Mouse (Mus musculus) layer of hippocampus, postnatal 25 days (tissue): ENCODE measurements at regions not wholly inside any gene's neighbourhood (a gene's known extent, or its start where the extent isn't known, plus 50 kb on each side); places are given as distances from the start of the nearest gene placed in this dataset.

ENCODE experiments used
- DNase-seq, 2 experiments: peaks; one replicate each; pipeline ENCODE4 v3.0.0; 2022; ENCODE audit warnings: mixed read lengths in 2 of 2, low spot score in 1 of 2; ENCODE audit errors: extremely low spot score in 1 of 2

- DNase-seq = peak in 1 of 2 experiments; percentile 18
Observed at GRCm38 (mm10) chr2:131740456-131740855, 119.1 kb downstream of the Erv3 start.

- no peak for DNase-seq
Observed at GRCm38 (mm10) chr2:131739022-131739421, 120.5 kb downstream of the Erv3 start.

DNA sequence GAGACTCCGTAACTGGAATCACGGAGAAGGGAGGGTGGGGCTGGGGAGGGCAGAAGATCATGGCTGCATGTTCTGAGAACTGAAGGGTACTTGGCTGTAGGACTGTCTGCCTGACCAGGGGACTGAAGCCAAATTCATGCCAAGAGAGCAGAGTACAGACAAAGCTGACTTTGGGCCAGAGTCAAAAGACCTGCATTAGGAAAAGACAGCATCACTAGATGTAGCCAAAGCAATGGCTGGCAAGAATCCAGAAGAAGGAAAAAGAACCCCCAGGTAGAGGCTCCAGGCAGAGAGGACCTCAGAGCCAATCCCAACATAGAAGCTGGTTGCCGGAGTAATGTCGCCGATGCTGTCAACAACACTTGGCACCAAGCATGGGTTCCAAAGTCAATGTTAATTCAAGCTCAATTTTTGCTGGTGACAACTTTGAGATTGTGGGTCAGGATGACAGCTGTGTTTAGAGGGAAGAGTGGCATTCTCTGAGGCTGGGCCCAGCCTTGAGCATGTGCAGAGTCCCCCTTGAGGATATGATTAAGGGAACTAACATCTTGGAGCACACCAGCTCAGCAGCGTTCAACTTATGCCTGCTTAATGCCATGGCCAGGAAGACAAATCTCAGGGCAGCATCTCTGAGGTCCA, 124.7 kb downstream of the Erv3 start:
- DNase-seq = no peak

GRCm38 (mm10) chr2:131726533-131726932, 133.0 kb downstream of the Erv3 start:
- no peak for DNase-seq

DNA sequence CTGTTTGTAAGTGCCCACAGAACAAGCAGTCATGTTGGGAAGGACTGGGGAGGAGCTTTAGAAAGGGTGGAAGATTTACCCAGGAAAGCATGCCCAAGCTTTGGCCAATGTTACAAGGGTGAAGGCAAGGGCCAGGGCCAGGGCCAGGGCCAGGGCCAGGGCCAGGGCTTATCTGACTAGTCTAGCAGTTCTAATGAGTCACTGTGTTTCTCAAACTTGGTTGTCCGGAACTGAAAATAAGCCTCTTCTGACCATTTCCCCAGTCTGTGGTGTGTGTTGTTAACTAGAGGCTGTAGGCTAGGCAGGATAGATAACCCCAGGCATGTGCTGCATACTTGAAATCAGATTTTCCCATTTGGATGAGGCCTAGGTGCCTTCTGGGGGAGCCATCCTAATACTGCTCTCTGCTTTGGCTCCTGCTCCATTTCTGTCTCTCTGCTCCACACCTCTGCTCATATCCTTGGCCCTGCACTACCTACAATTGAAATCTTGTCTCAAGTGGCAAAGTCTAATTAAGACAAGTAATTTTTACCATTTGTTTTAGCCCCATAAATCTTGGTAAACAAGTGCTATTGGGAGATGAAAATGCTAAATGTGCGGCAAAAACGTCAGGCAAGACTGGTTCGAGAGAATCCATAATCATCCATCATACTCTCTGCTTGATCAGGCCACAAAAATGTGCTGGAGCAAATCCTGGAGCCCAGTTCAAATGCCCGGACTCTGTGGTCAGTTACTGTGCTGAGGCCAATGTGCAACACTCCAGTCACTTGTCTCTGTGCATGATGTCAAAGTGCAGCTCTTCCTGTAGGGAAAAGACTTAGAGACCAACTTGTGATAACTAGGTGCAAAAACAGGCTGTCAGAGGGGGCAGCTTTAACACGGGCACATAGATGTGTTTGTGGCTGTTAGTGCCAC, 137.7 kb downstream of the Erv3 start:
- DNase-seq = no peak

DNA sequence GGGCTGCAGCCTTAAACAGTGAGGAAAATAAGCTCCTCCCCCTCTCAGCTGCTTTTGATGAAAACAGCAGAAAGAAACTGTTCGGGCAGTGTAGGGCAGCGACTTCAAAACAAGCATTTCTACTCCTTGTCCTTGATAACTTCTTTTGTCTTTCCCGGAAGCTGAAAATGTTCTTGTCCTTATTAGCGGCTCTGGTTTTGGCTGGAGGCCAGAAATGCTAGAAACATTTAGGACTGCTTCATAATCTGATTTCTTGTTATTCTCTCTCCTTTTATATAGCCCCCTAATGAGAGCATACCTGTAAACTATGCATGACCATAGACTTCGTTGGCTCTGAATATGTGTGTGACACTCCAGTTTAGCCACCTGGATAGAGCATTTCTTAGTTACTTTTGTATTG, 142.0 kb downstream of the Erv3 start:
- DNase-seq = no peak

GRCm38 (mm10) chr2:131716841-131717240, 142.7 kb downstream of the Erv3 start:
- no peak for DNase-seq

DNA sequence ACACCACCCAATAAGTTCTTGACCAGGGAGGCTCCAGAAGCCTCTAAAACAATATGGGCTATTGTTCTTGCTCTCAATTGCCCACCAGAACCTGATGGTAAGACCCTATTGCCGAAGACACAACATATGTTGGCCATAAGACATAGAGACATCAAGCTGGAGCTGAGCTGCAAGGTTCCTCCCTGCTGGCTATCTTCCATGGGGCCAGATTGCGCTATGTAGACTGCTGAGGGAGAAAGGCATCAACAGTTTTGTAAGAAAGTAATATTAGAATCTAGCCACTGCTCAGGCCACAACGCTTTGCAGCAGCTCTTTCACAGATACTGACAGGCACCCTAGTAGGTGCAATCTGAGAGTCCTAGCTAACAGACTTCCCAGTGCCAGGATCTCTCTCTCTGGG, 144.2 kb downstream of the Erv3 start:
- DNase-seq = no peak

DNA sequence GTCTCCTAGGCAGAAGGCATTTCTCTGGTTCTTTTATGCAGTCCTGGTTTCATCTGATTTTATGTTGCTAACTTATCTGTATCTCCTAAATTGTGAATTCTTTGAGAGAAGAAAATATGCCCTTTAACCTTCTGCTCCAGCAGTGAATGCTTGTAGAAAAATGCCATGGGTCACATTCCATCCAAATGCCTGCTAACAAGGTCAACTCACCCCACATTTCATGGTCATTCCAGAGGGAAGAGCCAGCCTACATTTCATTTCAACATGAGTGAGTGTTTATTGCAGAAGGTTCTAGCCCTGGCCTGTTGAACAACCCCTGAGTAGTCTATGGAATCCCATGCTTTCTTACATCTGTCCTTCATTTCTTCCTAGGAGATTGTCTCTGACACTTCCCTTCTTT, 147.7 kb downstream of the Erv3 start:
- no peak for DNase-seq

DNA sequence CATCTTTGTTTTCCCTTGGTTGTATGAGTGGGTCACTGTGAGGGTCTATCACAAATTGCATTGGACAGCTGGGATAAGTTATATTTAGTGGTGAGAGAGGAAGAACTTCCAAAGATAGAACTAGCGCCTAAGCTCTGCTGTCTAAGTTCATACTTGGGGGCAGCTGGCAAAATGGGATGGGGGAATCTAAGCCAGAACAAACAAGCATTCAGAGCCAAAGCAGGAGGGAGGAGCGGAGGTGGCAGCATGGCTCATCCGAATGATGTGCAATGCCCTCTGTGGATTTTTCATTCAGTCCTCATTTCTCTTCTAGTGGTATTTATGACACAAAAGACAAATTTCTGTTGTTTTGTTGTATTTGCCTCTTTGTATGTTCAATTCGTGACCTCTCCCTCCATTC, 144.5 kb upstream of the Adra1d start:
- DNase-seq = no peak

DNA sequence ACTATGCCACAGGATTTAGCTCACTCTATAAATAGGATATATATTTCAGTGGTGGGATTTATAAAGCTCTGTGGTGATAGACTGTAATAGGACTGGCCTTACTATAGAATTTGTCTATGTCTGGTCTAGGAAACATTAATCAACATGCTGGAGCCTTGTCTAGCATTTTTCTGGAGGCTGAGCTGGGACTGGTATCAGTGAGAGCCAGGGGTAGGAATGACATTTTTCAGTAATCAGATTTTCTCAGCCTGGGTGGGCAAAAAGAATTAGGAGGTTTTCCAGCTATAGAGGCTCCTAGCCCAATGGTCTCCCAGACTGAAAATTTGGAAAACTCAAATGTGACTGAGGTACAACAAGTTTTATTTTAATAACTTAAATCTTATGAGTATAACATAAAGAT, 142.3 kb upstream of the Adra1d start:
- DNase-seq = no peak

GRCm38 (mm10) chr2:131702146-131702545, 140.1 kb upstream of the Adra1d start:
- DNase-seq = no peak

- no peak for DNase-seq
Observed at GRCm38 (mm10) chr2:131699798-131700197, 137.7 kb upstream of the Adra1d start.

DNA sequence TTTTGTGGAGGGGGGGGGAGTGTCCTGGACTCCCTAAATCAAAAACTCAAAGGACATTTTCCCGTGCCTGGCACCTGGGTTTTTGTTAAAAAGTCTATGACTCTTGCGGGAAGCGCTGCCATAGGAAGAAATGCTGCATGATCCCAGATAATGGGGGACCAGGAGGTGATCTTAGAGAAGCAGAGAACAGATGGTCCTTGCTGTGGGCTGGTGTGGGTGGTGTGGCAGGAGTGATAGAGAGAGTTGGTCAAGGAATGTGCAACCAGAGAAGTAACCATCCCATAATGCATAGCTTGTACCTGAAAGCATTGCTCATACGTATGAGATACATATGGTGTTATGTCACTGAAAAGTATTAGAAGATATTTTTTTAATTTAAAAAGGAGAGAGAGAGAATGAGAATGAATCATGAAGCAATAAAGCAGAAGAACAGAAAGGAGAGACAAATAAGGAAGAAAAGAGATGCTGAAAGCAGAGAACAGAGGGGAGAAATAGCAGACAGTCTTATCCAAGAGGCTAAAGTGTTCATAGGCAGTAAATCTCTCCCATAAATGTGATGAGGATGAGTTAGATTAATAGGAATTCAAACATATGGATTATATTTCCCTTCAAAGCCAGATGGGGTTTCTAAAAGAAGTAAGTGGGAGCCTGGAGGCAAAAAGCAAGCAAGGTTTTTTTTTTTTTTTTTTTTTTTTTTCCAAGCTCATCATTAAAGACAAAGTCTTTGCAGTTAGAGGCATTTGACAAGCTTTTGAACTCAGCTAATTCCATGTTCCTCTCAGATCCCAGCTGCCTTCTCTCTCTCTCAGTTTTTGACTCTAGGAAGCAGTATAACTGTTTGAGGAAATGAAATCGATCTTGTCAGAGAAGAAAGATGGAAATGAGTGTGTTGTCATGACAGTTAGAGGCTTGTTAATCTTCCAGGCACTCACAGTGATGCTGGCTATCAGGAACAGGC, 136.2 kb upstream of the Adra1d start:
- no peak for DNase-seq

DNA sequence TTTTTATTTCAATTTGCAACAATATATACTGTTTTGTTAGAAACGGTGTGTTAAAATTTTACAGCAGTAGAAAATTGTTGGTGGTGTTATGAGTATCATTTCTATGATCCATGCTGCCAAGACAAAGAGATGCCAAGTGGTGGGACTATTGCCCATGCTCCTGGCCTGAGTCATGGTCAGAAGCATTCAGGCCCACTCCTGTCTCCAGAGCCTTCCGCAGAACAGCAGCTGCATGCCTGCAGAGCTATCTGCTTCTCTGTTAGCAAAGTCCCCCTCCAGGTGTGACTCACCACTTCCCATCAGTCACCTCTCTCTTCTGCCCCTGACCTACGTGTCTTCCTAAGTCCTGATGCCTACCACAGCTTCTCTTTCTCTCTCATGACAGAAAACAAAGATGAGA, 134.2 kb upstream of the Adra1d start:
- no peak for DNase-seq

DNA sequence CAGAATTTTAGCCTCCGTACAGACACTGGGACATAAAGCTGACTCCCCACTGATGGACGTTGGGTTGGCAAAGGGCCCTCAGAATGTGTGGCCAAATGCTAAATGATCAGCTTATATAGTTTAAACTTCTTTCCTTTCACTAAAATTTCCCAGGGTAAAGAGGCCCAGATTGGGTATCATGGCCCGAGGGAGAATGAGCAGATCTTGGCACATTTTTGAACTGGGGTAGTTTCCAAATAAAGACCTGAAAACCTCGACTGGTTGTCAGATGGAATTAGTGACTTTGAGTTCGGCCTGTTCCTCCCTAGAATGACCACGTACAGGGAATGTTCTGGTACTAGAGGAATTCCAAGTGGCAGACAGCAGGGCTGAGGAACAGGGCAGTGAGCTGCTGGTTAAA, 127.9 kb upstream of the Adra1d start:
- DNase-seq = no peak

DNA sequence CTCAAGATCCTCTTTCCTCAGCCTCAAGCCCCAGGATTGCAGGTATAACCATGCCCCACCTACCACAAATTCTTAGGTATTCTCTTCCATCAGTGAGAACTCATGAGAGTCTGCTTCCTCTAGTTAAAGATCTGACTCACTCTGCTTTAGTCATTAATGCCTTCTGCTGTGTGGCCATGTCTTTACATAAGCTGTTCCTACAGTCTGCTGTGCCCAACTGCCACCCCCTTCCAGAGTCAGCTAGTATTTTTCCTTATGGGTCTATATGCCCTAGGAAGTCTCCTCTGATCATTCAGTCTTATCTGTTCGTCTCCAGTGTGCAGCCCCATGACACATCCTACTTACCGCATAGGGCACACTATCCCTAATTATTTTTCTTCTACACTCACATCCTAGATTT, 126.2 kb upstream of the Adra1d start:
- DNase-seq = no peak

DNA sequence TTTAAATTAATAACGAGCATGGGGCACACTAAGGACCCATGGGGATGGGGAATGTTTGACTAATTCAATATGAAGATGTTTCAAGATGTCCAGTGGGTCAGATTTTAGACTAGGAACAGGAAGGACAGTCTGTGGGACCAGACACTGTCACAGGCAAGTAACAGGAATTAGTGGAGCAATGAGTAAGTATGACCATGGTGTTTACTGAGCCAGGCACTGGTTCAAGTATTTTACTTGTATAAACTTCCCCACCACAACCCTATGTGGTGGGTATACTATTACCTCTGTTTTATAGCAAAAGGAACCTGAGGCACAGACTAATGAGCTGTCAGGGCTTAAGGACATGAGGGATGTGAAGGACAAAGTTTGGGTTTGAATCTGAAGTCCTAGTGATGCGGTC, 125.4 kb upstream of the Adra1d start:
- DNase-seq = no peak

- DNase-seq = peak in 1 of 2 experiments; percentile 73
Observed at GRCm38 (mm10) chr2:131686748-131687147, 124.7 kb upstream of the Adra1d start.

DNA sequence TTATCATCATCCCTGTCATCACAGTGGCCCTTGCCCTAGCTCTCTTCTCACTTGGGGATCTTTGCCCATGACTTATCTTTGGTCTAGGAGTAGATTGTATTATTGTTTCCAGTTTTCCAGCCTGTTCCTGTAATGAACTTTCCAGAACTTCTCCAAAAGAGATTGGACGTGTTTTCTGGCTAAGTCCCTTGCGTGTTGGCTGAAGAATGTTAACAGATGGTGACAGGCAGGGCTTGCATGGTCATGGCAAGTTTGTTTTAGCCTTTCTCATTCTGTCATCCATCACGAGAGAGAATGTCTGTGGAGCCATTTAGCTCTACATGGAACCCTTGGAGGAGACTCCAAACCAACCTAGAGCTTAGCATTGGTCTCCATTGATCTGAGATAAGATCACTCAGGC, 123.2 kb upstream of the Adra1d start:
- no peak for DNase-seq

GRCm38 (mm10) chr2:131683734-131684133, 121.7 kb upstream of the Adra1d start:
- DNase-seq = no peak
